Mouse (Mus musculus) hindbrain, embryonic 13.5 days (tissue): ENCODE results near the gene Gm21954. TPM values are rescaled to one million over a fixed set of nuclear protein-coding genes. Genes with fewer than 3 reads are reported as not detected.

Experiments used
- ATAC-seq: fragments of 200-750 bp; cut with Nextera tagmentation; 2 replicates; pipeline ENCODE4 v1.8.0; 2017; ENCODE audit warnings: moderate TSS enrichment; ENCODE audit not compliant: low FRiP score
- H3K27ac ChIP-seq: fragments of 300-500 bp; sonication (generic); 2 replicates; pipeline ENCODE4 v1.5.1; 2015; ENCODE audit warnings: inconsistent platforms, mild to moderate bottlenecking, moderate library complexity
- H3K27me3 ChIP-seq: fragments of 300-500 bp; sonication (generic); 2 replicates; pipeline ENCODE4 v1.6.1; 2015; ENCODE audit warnings: mild to moderate bottlenecking, inconsistent platforms
- H3K36me3 ChIP-seq: fragments of 300-500 bp; sonication (generic); 2 replicates; pipeline ENCODE4 v1.6.1; 2015; ENCODE audit warnings: mild to moderate bottlenecking, inconsistent platforms
- H3K4me1 ChIP-seq: fragments of 300-500 bp; sonication (generic); replicated peaks from 2 replicates; pipeline ENCODE4 v1.6.1; 2015; ENCODE audit warnings: inconsistent platforms
- H3K4me2 ChIP-seq: fragments of 300-500 bp; sonication (generic); 2 replicates; pipeline ENCODE4 v1.6.1; 2015; ENCODE audit warnings: inconsistent platforms, mild to moderate bottlenecking, moderate library complexity
- H3K4me3 ChIP-seq: fragments of 300-500 bp; sonication (generic); 2 replicates; pipeline ENCODE4 v1.5.1; 2015; ENCODE audit warnings: mild to moderate bottlenecking, inconsistent platforms
- H3K9ac ChIP-seq: fragments of 300-500 bp; sonication (generic); 2 replicates; pipeline ENCODE4 v1.6.1; 2015; ENCODE audit warnings: mild to moderate bottlenecking, inconsistent platforms
- H3K9me3 ChIP-seq: fragments of 300-500 bp; sonication (generic); 2 replicates; pipeline ENCODE4 v1.6.1; 2016; ENCODE audit warnings: inconsistent platforms
- WGBS: fragments of 180-500 bp; shearing (Covaris S2); methylation state at CpG from one replicate; pipeline ENCODE4 v1.1.7; 2015; 5-methylcytosine and 5-hydroxymethylcytosine counted together
- polyA plus RNA-seq: library from polyadenylated mRNA; unstranded; fragments of >200 nt; fragmentation: Nextera tagmentation; extraction: Ambion mirVana; gene quantifications from 2 replicates; pipeline ENCODE4 v1.2.1, GENCODE M21; 2015

Gene Gm21954
- polyA plus RNA-seq, 1 experiment from 2014 or later = not detected

- 52% methylated on average over 6 of the region's 6 CpGs for WGBS
These were observed 20.0 kb upstream of the Gm21954 start for GRCm38 (mm10) chr3:55492021-55492420.

GRCm38 (mm10) chr3:55489231-55489990, 17.4 kb upstream of the Gm21954 start:
- ATAC-seq = no peak
- Histone ChIP-seq H3K27me3 (no peaks in the 10 kb centered on the region), H3K36me3 (peaks cover 61% of the 10 kb centered on the region), H3K27ac (no peak overlapping the region), H3K4me2 (no peak overlapping the region), H3K4me3 (no peak overlapping the region), H3K9me3 (no peaks in the 10 kb centered on the region), H3K9ac (no peak overlapping the region), H3K4me1 (no peaks in the 10 kb centered on the region; the same call in 1 of the 2 replicates)
- 81% methylated on average over 12 of the region's 12 CpGs for WGBS

More at GRCm38 (mm10) chr3:55492021-55492420, 20.0 kb upstream of the Gm21954 start:
- H3K4me3 ChIP-seq = no peak overlapping the region
- H3K27ac ChIP-seq = no peak overlapping the region
- H3K4me1 ChIP-seq = peaks cover 5% of the 10 kb centered on the region
- H3K27me3 ChIP-seq = no peaks in the 10 kb centered on the region
- H3K4me2 ChIP-seq = no peak overlapping the region
- ATAC-seq = no peak
- H3K36me3 ChIP-seq = peaks cover 44% of the 10 kb centered on the region
- H3K9me3 ChIP-seq = no peaks in the 10 kb centered on the region
- H3K9ac ChIP-seq = no peak overlapping the region

GRCm38 (mm10) chr3:55483328-55483727, 11.3 kb upstream of the Gm21954 start:
- Histone ChIP-seq H3K9me3 (no peaks in the 10 kb centered on the region), H3K4me2 (no peak overlapping the region), H3K36me3 (peaks cover 44% of the 10 kb centered on the region), H3K9ac (no peak overlapping the region), H3K27me3 (no peaks in the 10 kb centered on the region), H3K4me3 (no peak overlapping the region), H3K27ac (0 out of 2 replicates have a peak overlapping the region, but pooled peaks have one; percentile 12), H3K4me1 (peaks cover 6% of the 10 kb centered on the region)
- WGBS = 59% methylated on average over 4 of the region's 4 CpGs
- ATAC-seq = no peak

GRCm38 (mm10) chr3:55481140-55481539, 9.1 kb upstream of the Gm21954 start:
- no peak overlapping the region for H3K4me3 ChIP-seq
- H3K4me2 ChIP-seq = no peak overlapping the region
- no peaks in the 10 kb centered on the region for H3K9me3 ChIP-seq
- H3K27me3 ChIP-seq = no peaks in the 10 kb centered on the region
- no peak for ATAC-seq
- H3K9ac ChIP-seq = no peak overlapping the region
- H3K36me3 ChIP-seq = peaks cover 31% of the 10 kb centered on the region
- H3K4me1 ChIP-seq = peaks cover 6% of the 10 kb centered on the region
- H3K27ac ChIP-seq = no peak overlapping the region
- 85% methylated on average over 1 of the region's 1 CpGs for WGBS

GRCm38 (mm10) chr3:55479306-55479705, 7.3 kb upstream of the Gm21954 start:
- H3K4me2 ChIP-seq = no peak overlapping the region
- peaks cover 6% of the 10 kb centered on the region for H3K4me1 ChIP-seq
- H3K36me3 ChIP-seq = peaks cover 18% of the 10 kb centered on the region
- no peak overlapping the region for H3K27ac ChIP-seq
- 90% methylated on average over 4 of the region's 4 CpGs for WGBS
- no peaks in the 10 kb centered on the region for H3K27me3 ChIP-seq
- H3K4me3 ChIP-seq = no peak overlapping the region
- H3K9me3 ChIP-seq = no peaks in the 10 kb centered on the region
- H3K9ac ChIP-seq = no peak overlapping the region
- no peak for ATAC-seq

- ATAC-seq = no peak
- Histone ChIP-seq H3K36me3 (peaks cover 9% of the 10 kb centered on the region; the same call in 1 of the 2 replicates), H3K4me2 (no peak overlapping the region), H3K9me3 (no peaks in the 10 kb centered on the region), H3K4me1 (peaks cover 6% of the 10 kb centered on the region), H3K27me3 (no peaks in the 10 kb centered on the region), H3K4me3 (no peak overlapping the region), H3K27ac (no peak overlapping the region), H3K9ac (no peak overlapping the region)
- WGBS = 95% methylated on average over 7 of the region's 7 CpGs
These were observed 4.7 kb upstream of the Gm21954 start for GRCm38 (mm10) chr3:55476694-55477093.

- Histone ChIP-seq H3K4me3 (no peak overlapping the region), H3K9me3 (no peaks in the 10 kb centered on the region), H3K9ac (no peak overlapping the region), H3K4me2 (no peak overlapping the region), H3K27me3 (no peaks in the 10 kb centered on the region), H3K4me1 (no peaks in the 10 kb centered on the region), H3K36me3 (no peaks in the 10 kb centered on the region), H3K27ac (no peak overlapping the region)
- WGBS = 78% methylated on average over 6 of the region's 6 CpGs
- no peak for ATAC-seq
These were observed 1.1 kb upstream of the Gm21954 start for GRCm38 (mm10) chr3:55473146-55473545.

GRCm38 (mm10) chr3:55466348-55466747, 5.7 kb downstream of the Gm21954 start:
- Histone ChIP-seq H3K4me3 (no peak overlapping the region), H3K4me2 (no peak overlapping the region), H3K27ac (no peak overlapping the region), H3K9me3 (no peaks in the 10 kb centered on the region), H3K36me3 (no peaks in the 10 kb centered on the region), H3K27me3 (no peaks in the 10 kb centered on the region), H3K4me1 (peaks cover 20% of the 10 kb centered on the region), H3K9ac (no peak overlapping the region)
- no peak for ATAC-seq
- WGBS = 62% methylated on average over 9 of the region's 9 CpGs

- Histone ChIP-seq H3K9ac (no peak overlapping the region), H3K4me3 (no peak overlapping the region)
- WGBS = 78% methylated on average over 8 of the region's 8 CpGs
These were observed 6.2 kb downstream of the Gm21954 start for GRCm38 (mm10) chr3:55465785-55466184.

GRCm38 (mm10) chr3:55464226-55464625, 7.8 kb downstream of the Gm21954 start:
- Histone ChIP-seq H3K4me3 (no peak overlapping the region), H3K9ac (no peak overlapping the region), H3K36me3 (peaks cover 3% of the 10 kb centered on the region; the same call in 1 of the 2 replicates), H3K4me2 (peak overlapping the region; percentile 17; the same call in 1 of the 2 replicates), H3K27ac (no peak overlapping the region), H3K9me3 (no peaks in the 10 kb centered on the region), H3K27me3 (no peaks in the 10 kb centered on the region), H3K4me1 (peaks cover 27% of the 10 kb centered on the region)
- no peak for ATAC-seq
- 69% methylated on average over 3 of the region's 3 CpGs for WGBS

More at GRCm38 (mm10) chr3:55465785-55466184, 6.2 kb downstream of the Gm21954 start:
- Histone ChIP-seq H3K27me3 (no peaks in the 10 kb centered on the region), H3K4me1 (peaks cover 25% of the 10 kb centered on the region), H3K4me2 (no peak overlapping the region), H3K9me3 (no peaks in the 10 kb centered on the region), H3K27ac (no peak overlapping the region), H3K36me3 (no peaks in the 10 kb centered on the region)
- ATAC-seq = no peak

- H3K4me1 ChIP-seq = peaks cover 27% of the 10 kb centered on the region
- H3K27ac ChIP-seq = peak overlapping the region; percentile 40
- H3K9ac ChIP-seq = peak overlapping the region; percentile 19; the same call in 1 of the 2 replicates
- no peak overlapping the region for H3K4me3 ChIP-seq
- 72% methylated on average over 4 of the region's 4 CpGs for WGBS
- H3K27me3 ChIP-seq = no peaks in the 10 kb centered on the region
- ATAC-seq = no peak
- no peaks in the 10 kb centered on the region for H3K9me3 ChIP-seq
- peaks cover 5% of the 10 kb centered on the region; the same call in 1 of the 2 replicates for H3K36me3 ChIP-seq
- peak overlapping the region; percentile 13; the same call in 1 of the 2 replicates for H3K4me2 ChIP-seq
These were observed 8.9 kb downstream of the Gm21954 start for GRCm38 (mm10) chr3:55462904-55463668.
